Mouse (Mus musculus): ENCODE measurements around the gene Pelo. TPM values are rescaled to one million over a fixed set of nuclear protein-coding genes. Genes with fewer than 3 reads are reported as not detected.

Gene Pelo
- polyA plus RNA-seq, 1 experiment, result 22.5 TPM

- peaks cover 11% of the 10 kb centered on the region for H3K79me3 ChIP-seq (ENCODE audit: low read depth)
Measured at GRCm38 (mm10) chr13:115085974-115086373, 4.0 kb downstream of the Pelo start.

DNA sequence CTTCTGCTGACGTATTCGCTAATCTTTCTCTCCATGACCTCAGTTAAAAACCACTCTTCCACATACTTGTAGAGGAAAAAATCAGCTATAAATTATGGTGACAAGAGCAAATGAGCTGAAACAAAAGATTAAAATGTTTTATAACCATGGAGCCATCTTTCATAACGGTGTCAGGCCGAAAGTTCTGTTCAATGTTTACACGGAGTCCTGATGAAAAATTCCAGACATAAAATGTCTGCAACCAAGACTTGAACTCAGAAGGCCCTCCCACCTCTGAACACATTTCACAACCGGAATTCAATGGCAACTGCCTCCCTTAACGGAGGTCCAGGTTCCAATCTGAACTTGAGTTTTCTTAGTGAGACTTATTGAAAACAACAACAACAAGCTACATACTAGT lies 7.6 kb downstream of the Pelo start:
- TF ChIP-seq MAX (IDR thresholded peaks at IDR 0.05) (no peak), MYOG (IDR thresholded peaks at IDR 0.05; ENCODE audit: control insufficient read depth, extremely low read depth, insufficient read length) (no peak), CEBPB (IDR thresholded peaks at IDR 0.05; ENCODE audit: low read depth) (no peak), FOSL1 (IDR thresholded peaks at IDR 0.05; ENCODE audit: insufficient read depth, low read length, poor library complexity, severe bottlenecking) (no peak), USF1 (IDR thresholded peaks at IDR 0.05; ENCODE audit: low read depth) (no peak), CTCF (IDR thresholded peaks at IDR 0.05; ENCODE audit: control insufficient read depth, insufficient read depth, insufficient read length) (no peak), MYOD1 (IDR thresholded peaks at IDR 0.05; ENCODE audit: control insufficient read depth, insufficient read length, low read depth) (no peak)
- no peak overlapping the region for H3ac ChIP-seq (ENCODE audit: control insufficient read depth, insufficient read length, low read depth)
- peaks cover 9% of the 10 kb centered on the region for H3K36me3 ChIP-seq (ENCODE audit: control insufficient read depth, insufficient read depth)
- H3K79me2 ChIP-seq (ENCODE audit: control insufficient read depth, insufficient read depth), result no peaks in the 10 kb centered on the region
- no peaks in the 10 kb centered on the region for H3K27me3 ChIP-seq (ENCODE audit: control insufficient read depth, insufficient read depth, insufficient read length)
- no peak overlapping the region for H3K4me3 ChIP-seq (ENCODE audit: insufficient read depth, poor library complexity, severe bottlenecking)
- peaks cover under 1% of the 10 kb centered on the region for H3K79me3 ChIP-seq (ENCODE audit: low read depth)

More at GRCm38 (mm10) chr13:115085974-115086373, 4.0 kb downstream of the Pelo start:
- Histone ChIP-seq H3ac (ENCODE audit: control insufficient read depth, insufficient read length, low read depth) (no peak overlapping the region), H3K27me3 (ENCODE audit: control insufficient read depth, insufficient read depth, insufficient read length) (no peaks in the 10 kb centered on the region), H3K4me3 (ENCODE audit: insufficient read depth, poor library complexity, severe bottlenecking) (no peak overlapping the region), H3K36me3 (ENCODE audit: control insufficient read depth, insufficient read depth) (peaks cover 21% of the 10 kb centered on the region), H3K79me2 (ENCODE audit: control insufficient read depth, insufficient read depth) (peaks cover 18% of the 10 kb centered on the region)
- TF ChIP-seq CTCF (IDR thresholded peaks at IDR 0.05; ENCODE audit: control insufficient read depth, insufficient read depth, insufficient read length) (no peak), FOSL1 (IDR thresholded peaks at IDR 0.05; ENCODE audit: insufficient read depth, low read length, poor library complexity, severe bottlenecking) (no peak), CEBPB (IDR thresholded peaks at IDR 0.05; ENCODE audit: low read depth) (no peak), MAX (IDR thresholded peaks at IDR 0.05) (no peak), MYOG (IDR thresholded peaks at IDR 0.05; ENCODE audit: control insufficient read depth, extremely low read depth, insufficient read length) (no peak), MYOD1 (IDR thresholded peaks at IDR 0.05; ENCODE audit: control insufficient read depth, insufficient read length, low read depth) (no peak), USF1 (IDR thresholded peaks at IDR 0.05; ENCODE audit: low read depth) (no peak)

DNA sequence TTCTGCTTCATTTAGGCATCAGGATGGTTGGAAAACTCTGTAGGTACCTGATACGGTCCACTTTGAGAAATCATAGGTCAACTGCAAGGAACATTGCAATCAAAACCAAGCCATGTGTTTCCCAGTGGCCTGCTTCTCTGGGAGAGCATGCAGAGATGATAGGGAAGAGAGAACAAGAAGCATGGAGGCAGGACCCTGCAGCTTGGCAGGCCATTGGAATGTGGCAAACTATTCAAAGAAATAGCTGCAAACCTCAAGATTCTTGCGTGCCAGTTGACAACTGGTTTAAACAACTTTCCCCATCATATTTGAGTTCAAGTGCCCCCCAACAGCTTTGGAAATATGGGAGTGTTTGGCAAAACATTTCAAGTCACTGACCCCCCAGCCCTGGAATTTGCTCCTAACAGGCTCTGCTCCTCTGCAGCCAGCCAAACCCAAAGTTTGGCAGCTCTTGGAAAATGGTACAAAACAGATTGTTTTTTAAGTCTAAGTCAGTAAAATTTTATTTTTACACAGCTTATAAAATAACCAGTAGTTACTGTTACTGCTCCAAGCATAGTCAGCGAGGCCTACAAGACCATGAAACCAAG lies 9.9 kb downstream of the Pelo start:
- Histone ChIP-seq H3K36me3 (ENCODE audit: control insufficient read depth, insufficient read depth) (no peaks in the 10 kb centered on the region), H3K27me3 (ENCODE audit: control insufficient read depth, insufficient read depth, insufficient read length) (no peaks in the 10 kb centered on the region), H3K79me3 (ENCODE audit: low read depth) (no peaks in the 10 kb centered on the region), H3K4me3 (ENCODE audit: insufficient read depth, poor library complexity, severe bottlenecking) (no peak overlapping the region), H3K79me2 (ENCODE audit: control insufficient read depth, insufficient read depth) (no peaks in the 10 kb centered on the region), H3ac (ENCODE audit: control insufficient read depth, insufficient read length, low read depth) (no peak overlapping the region)
- TF ChIP-seq MAX (IDR thresholded peaks at IDR 0.05), result no peak

DNA sequence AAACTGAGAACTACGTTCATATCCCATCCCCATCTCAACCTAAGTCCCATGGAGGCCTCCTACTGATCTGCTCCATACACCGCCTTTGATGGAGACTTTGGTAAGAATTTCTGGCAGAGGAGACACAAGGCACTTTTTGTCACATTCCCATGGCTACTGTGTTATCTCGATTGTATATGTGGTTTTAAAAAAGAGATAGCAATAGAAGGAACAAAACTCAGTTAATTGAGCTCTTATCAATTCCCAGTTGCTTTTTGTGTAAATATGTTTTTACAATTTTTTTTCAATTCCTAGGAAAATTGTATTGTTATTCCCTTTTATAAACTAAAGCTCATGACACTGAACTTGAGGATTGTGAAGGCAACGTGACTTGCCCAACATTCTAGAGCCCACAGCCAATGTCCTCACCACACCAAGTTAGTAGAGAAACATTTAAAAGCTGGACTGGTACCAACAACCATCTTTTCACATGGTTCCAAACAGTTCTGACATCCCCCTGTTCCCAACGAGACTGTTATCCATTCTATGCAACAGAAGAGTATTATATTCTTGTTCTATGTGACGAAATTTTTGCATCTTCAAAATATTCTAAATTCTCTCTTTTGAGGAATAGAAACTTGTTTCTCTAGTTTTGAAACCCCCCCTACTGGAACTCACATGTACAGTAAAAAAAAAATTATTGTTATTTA lies 10.8 kb downstream of the Pelo start:
- H3K79me2 ChIP-seq (ENCODE audit: control insufficient read depth, insufficient read depth), result no peaks in the 10 kb centered on the region
- TF ChIP-seq CTCF (IDR thresholded peaks at IDR 0.05; ENCODE audit: control insufficient read depth, insufficient read depth, insufficient read length) (no peak), CEBPB (IDR thresholded peaks at IDR 0.05; ENCODE audit: low read depth) (no peak), MYOD1 (IDR thresholded peaks at IDR 0.05; ENCODE audit: control insufficient read depth, insufficient read length, low read depth) (no peak), USF1 (IDR thresholded peaks at IDR 0.05; ENCODE audit: low read depth) (no peak), MAX (IDR thresholded peaks at IDR 0.05) (no peak), FOSL1 (IDR thresholded peaks at IDR 0.05; ENCODE audit: insufficient read depth, low read length, poor library complexity, severe bottlenecking) (no peak), MYOG (IDR thresholded peaks at IDR 0.05; ENCODE audit: control insufficient read depth, extremely low read depth, insufficient read length) (no peak)
- no peaks in the 10 kb centered on the region for H3K27me3 ChIP-seq (ENCODE audit: control insufficient read depth, insufficient read depth, insufficient read length)
- H3ac ChIP-seq (ENCODE audit: control insufficient read depth, insufficient read length, low read depth), result no peak overlapping the region
- no peak overlapping the region for H3K4me3 ChIP-seq (ENCODE audit: insufficient read depth, poor library complexity, severe bottlenecking)
- H3K79me3 ChIP-seq (ENCODE audit: low read depth), result no peaks in the 10 kb centered on the region
- no peaks in the 10 kb centered on the region for H3K36me3 ChIP-seq (ENCODE audit: control insufficient read depth, insufficient read depth)

DNA sequence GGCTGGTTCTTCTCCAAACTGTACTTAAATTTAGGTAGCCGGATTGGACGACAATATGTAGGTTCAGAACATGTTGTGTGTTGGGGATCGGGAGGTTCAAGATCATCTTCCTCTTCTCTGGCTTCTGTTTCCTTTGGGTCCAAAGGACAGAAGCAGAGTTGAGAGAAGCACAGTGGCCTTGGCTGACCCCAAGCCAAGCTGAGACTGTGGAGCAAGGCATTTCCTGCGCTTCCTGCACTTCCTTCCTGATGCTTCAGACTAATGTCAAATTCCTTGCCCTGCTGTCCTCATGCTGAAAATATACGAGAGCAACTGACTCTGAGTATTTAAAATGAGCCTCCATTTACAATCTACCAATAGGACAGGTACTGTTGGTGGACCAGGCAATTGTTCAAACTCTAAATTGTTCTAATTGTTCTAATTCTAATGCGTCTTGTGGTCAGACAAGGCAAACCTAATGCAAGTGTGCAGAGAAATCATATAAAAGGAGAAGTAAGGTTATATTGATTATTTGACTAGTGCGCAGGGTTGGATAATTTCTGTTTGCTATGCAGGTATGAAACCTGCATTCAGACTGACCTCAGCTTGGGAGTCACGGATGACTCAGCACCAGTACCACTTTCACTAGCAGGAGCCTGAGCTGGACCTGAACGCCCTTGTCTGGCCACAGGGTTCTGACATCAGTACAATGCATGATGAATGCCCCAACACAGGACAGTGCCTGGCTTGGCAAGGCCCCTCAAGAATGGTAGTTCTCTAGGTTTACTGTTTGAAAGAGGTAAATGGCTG lies 12.4 kb downstream of the Pelo start:
- Histone ChIP-seq H3K27me3 (ENCODE audit: control insufficient read depth, insufficient read depth, insufficient read length) (no peaks in the 10 kb centered on the region), H3K36me3 (ENCODE audit: control insufficient read depth, insufficient read depth) (no peaks in the 10 kb centered on the region), H3K79me3 (ENCODE audit: low read depth) (no peaks in the 10 kb centered on the region), H3K79me2 (ENCODE audit: control insufficient read depth, insufficient read depth) (no peaks in the 10 kb centered on the region), H3K4me3 (ENCODE audit: insufficient read depth, poor library complexity, severe bottlenecking) (no peak overlapping the region), H3ac (ENCODE audit: control insufficient read depth, insufficient read length, low read depth) (no peak overlapping the region)
- no peak for TF ChIP-seq FOSL1 (IDR thresholded peaks at IDR 0.05; ENCODE audit: insufficient read depth, low read length, poor library complexity, severe bottlenecking)
- no peak for TF ChIP-seq CTCF (IDR thresholded peaks at IDR 0.05; ENCODE audit: control insufficient read depth, insufficient read depth, insufficient read length)
- TF ChIP-seq MAX (IDR thresholded peaks at IDR 0.05), result no peak
- TF ChIP-seq MYOG (IDR thresholded peaks at IDR 0.05; ENCODE audit: control insufficient read depth, extremely low read depth, insufficient read length), result no peak
- TF ChIP-seq USF1 (IDR thresholded peaks at IDR 0.05; ENCODE audit: low read depth), result no peak
- TF ChIP-seq MYOD1 (IDR thresholded peaks at IDR 0.05; ENCODE audit: control insufficient read depth, insufficient read length, low read depth), result no peak
- TF ChIP-seq CEBPB (IDR thresholded peaks at IDR 0.05; ENCODE audit: low read depth), result no peak
